In genomic region chr11:6365885-6366284, GRCm38 (mm10) we compare ENCODE assay signal across 1 mouse cellular context.
TF ChIP-seq lines count a peak whose summit lies in the region.

No protein-coding gene starts in this region.

TF ChIP-seq in CH12.LX, 34 proteins besides CTCF, POLR2A, EP300 and RAD21 (continued from another document):
- TF ChIP-seq JUND (conservative IDR thresholded peaks at IDR 0.05; ENCODE audit: low read depth, low read length) (no peak), MXI1 (IDR thresholded peaks at IDR 0.05; ENCODE audit: low read depth, low read length) (peak; percentile 54; the same call in 1 of the 2 replicates), ETS1 (conservative IDR thresholded peaks at IDR 0.05; ENCODE audit: low read depth, low read length) (peak; percentile 23; the same call in 1 of the 2 replicates), SMC3 (IDR thresholded peaks at IDR 0.05; ENCODE audit: low read depth, low read length) (peak; percentile 73), MEF2A (IDR thresholded peaks at IDR 0.05; ENCODE audit: borderline replicate concordance, low read depth, low read length) (peak; percentile 16; the same call in 1 of the 2 replicates)
